Mouse (Mus musculus) cerebellum, adult 11-12 months (tissue): ENCODE results near the gene Gm10226.
"Not testable (repeated sequence)": the region's sequence is repeated elsewhere in the genome, so short reads cannot be mapped to it uniquely, and the experiment has no call there.

Experiments
- DNase-seq: peaks from one replicate; pipeline ENCODE4 v3.0.0; 2022

The Gm10226 gene

GRCm38 (mm10) chr17:21691560-21691959 is at the start of gene Gm10226:
Gene Gm10226, plus strand, starts transcription at chr17:21691860.
- no peak for DNase-seq

DNA sequence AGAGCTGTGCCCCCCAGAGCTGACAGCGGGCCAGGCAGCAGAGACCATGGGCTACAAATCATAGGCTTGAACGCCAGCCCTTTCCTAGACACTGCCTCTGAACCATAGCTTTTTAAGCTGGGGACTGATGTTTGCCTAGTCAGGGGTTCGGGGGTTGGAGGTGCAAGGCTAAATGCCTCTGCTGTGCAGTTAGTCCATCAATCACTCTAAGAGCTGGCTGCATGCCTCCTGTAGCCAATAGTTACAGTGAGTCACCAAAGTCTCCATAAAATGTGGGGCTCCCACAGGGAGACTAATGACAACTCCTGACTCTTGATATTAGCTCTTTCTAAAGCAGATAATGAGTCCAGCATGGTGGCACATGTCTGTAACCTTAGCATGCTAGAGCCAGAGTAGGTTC is 42.9 kb upstream of the Gm10226 start:
- no peak for DNase-seq

GRCm38 (mm10) chr17:21649936-21650335 is 41.7 kb upstream of the Gm10226 start:
- DNase-seq = no peak

DNA sequence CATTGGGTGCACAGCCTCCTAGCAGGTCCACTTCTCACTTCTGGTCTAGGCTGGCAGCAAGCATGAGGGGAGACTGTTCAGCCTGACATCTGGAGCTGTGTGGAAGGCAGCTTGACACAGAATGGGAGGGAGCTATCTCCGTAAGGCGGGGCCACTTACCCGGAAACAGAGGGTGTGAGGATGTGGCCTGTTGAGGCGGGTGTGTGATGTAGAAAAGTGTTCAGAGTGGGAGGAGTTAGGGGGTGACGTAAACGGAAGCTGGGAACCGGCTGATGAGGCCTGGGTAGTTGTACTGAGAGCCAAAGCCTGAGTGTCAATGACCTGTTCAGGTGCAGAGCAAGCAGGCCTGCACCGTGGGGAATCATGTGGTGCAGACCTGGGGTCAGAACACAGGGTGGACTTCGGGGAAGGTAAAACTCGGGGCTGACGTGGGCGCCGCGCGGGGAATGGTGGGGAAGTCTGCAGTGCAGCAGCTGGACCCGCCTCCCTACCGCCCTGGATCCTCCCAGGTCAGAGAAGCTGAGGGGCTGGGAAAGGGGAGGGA is 41.2 kb upstream of the Gm10226 start, which contains the start of gene Zfp983:
Gene Zfp983, plus strand, starts transcription at position 261 of the 544 bp plus-strand sequence.
- peak; percentile 74 for DNase-seq

DNA sequence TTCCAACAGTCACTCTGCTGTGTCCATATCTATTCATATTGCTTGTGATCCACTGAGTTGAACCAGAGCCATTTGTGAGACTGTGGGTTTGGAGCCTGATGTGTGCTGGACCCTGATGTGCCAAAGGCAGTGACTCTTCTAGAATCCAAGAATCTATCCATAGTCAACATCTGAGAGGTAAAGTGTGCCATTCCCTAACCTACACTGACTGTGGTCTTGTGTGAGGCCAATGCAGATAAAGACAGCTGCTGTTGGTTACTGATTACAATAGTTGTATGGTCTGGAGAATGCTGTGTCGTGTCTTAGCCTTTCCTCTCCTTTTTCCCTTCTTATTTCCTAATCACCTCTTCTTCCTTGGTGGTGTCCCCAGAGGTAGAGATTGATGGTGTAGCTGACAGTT is 12.8 kb upstream of the Gm10226 start:
- not testable (repeated sequence) for DNase-seq

DNA sequence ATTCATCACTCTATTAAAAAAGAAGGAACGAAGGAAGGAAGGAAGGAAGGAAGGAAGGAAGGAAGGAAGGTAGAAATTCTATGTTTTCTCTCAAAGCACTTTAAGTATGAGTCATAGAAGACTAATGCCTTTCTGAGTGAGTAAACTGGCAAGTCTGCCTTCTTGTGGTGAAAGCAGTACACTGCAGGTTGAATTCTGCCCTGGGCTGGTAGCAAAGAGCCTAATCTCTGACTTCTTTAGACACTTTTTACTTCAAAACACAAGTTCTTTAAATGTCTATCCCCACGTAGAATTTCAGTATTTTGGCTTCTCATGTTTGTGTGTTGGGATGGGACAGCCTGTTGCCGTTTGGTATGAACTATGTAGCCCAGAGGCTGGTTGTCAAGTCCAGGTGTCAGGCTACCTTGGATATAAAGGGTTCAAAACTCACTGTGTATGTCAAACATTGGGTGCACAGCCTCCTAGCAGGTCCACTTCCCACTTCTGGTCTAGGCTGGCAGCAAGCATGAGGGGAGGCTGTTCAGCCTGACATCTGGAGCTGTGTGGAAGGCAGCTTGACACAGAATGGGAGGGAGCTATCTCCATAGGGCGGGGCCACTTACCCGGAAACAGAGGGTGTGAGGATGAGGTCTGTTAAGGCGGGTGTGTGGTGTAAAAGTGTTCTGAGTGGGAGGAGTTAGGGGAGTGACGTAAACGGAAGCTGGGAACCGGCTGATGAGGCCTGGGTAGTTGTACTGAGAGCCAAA is 12.2 kb upstream of the Gm10226 start:
- peak; percentile 82 for DNase-seq

DNA sequence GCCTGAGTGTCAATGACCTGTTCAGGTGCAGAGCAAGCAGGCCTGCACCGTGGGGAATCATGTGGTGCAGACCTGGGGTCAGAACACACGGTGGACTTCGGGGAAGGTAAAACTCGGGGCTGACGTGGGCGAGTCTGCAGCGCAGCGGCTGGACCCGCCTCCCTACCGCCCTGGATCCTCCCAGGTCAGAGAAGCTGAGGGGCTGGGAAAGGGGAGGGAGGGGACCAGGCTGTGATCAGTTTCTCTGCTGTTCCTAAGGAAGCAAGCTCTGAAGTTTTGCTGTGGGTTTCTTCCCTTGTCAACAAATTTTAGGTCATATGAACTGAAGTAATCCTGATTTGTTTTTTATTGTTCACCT is 11.7 kb upstream of the Gm10226 start:
- not testable (repeated sequence) for DNase-seq

DNA sequence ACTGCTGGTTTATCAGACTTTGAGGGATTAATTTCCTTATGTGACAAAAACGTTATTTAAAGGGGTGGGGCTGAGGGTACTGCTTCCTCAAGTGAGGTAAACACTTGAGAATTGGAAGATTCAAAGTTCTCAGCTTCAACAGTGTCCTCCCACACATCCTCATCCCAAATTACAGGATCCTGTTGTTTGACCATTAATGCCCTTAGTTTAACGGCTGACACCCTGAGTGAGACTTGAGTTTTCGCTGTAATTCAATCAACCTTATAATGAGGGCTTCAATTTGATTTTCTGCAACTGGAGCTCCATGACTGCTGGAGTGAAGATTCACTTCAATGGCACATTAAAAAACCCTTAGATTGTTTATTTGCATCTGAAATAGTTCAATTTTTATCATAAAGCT is 1.7 kb downstream of the Gm10226 start:
- no peak for DNase-seq

DNA sequence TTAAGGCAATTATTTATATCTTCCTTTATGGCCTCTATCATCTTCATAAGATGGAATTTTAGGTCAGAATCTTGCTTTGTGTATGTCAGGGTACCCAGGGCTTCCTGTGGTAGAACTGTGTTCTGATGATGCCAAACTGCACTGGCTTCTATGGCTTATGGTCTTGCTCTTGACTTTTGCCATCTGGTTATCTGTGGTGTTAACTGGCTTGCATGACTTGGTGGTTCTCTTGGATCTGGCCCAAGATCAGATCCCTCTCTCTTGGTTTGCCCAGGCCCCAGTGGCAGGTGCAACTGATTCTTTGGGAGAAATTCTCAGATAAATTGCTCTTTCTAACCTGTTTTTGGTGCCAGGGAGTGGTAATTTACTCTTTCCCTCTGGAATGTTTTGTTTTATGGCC is 4.4 kb downstream of the Gm10226 start:
- no peak for DNase-seq

DNA sequence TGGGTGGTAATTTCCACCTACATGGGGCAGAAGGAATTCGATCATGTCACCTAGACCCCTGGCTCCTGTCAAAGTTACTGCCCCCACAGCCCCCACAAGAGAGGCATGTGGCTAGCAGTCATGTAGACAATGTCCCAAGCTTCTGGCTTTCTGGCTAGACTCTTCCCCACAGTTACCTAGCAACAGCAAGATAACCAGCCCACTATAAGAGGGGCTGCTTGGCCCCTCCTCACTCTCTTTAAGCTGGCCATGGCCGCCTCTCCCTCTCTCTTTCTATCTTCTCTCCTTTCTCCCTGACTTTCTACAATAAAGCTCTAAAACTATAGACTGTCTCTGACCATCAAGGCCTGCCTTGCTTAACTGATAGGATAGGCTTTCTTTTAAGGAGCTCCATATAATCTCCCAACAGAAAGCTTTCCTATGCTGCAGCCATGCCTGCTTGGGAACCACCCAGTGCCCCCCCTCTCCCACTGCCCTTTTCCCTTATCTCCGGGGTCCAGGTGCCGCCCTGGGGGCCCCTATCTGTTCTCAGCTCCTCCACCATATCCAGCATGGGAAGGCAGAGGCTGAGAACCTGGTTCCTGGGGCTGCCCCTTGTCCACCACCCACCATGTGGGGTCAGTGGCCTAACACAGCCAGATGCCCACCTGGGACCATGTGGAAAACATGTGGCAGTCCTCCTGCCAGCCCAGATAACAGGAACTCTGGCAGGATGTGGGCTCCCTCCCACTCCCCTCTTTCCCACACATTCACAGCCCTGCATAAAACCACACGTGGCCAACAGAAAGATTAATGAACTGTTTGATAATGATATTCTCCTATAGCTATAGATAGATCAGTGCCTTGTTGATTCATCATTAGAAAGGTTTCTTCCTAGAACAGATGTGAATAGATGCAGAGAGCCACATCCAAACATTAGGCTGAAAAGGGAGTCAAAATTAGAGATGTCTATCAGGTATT is 10.9 kb downstream of the Gm10226 start:
- DNase-seq = no peak

DNA sequence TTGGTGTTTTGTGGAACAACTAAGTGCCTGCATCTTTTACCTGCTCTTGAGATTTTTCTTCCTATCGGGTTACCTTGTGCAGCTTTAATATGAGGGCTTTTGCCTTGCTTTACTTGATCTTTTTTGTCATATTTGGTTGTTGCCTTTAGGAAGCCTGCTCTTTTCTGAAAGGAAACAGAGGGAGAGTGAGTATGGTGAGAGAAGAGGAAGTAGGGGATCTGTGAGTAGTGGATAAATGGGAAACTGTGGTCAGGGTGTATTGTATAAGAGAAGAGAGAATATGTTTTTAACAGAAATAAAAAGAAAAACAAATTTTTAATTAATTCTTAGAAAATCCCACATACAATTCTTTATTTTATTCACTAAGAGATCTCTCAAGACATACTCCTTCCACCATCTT is 11.8 kb downstream of the Gm10226 start:
- DNase-seq = no peak

DNA sequence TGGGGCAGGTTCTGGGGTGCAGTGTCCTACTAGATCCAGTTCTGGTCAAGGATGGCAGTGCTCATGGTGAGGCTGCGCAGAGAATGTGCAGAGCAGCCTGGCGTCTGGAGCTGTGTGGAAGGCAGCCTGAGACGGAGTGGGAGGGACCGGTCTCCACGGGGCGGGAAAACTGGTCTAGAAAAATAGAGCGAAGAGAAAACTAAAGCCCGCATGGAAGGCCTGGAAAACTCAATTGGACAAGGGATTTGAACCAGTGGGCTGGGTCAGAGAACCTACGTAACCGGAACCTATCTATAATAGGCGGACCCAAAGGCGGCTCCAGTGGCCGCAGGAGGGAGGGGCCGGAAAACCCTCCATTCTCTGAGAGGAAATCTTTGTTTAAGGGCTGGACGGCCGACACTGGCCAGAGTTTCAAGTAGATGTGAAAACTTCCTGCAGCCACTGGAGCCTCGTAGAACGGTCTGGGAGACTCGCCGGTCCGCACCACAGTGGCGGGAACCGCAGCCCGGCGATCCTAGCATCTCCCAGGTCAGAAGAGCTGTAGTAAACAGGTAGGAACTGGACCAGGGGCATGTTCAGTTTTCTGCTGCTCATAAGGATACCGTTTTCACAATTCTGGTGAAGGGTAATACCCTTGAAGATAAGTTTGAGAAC is 15.8 kb downstream of the Gm10226 start, which contains the start of gene Zfp760:
Gene Zfp760, plus strand, starts transcription at position 399 of the 654 bp plus-strand sequence.
- DNase-seq = peak; percentile 81

GRCm38 (mm10) chr17:21708401-21708800 is 16.7 kb downstream of the Gm10226 start:
- no peak for DNase-seq

DNA sequence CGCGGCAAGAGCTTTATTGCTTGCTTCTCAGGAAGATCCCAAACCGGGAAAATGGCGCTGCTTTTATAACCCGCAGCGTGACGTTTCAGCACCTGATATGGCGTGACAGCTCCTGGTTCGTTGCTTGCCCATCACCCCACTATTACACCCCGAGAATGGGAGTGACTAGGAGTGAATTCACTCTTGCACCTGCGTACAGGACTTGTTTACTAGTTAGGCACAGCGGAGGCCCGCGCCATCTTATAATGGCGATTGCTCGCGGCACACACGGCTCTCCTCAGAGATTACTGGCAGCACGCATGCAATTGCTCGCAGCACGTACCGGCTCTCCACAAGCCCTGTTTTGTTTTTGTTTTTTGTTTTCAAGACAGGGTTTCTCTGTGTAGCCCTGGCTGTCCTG is 38.8 kb downstream of the Gm10226 start, which contains the start of gene Zfp229:
Gene Zfp229, plus strand, starts transcription at position 301 of the 400 bp plus-strand sequence.
- DNase-seq = not testable (repeated sequence)

DNA sequence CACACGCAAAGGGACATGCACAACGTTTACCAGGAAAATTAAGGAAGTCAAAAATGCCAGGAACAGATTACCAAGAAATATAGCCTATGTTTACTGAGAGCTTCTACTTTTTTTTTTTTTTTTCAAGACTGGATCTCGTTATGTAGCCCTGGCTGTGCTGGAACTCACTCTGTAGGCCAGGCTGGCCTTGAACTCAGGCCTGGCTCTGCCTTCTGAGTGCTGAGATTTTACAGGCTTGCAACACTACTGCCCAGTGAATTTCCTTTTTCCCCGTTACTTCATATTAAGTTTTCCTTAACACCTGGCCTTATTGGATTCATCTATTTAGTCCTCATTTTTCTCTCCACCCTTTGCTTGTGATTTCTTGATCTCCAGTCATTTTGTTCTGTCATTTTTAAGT is 41.4 kb downstream of the Gm10226 start:
- no peak for DNase-seq

GRCm38 (mm10) chr17:21733529-21734031 is 41.9 kb downstream of the Gm10226 start:
- peak; percentile 66 for DNase-seq
